Mouse (Mus musculus) heart, embryonic 10.5 days (tissue): Measurements from ENCODE around the gene Aqp5. TPM values are rescaled to one million over a fixed set of nuclear protein-coding genes. Genes with fewer than 3 reads are reported as not detected.

Source experiments
- polyA plus RNA-seq: library from polyadenylated mRNA; unstranded; fragments of >200 nt; fragmentation: Nextera tagmentation; extraction: Ambion mirVana; gene quantifications from 2 replicates; pipeline ENCODE4 v1.2.1, GENCODE M21; 2016

The Aqp5 gene
- polyA plus RNA-seq, 1 experiment from 2014 or later, result 5.3 TPM

Other genes with a start within 250 kb of the Aqp5 start
- 14.3 and 17.5 TPM in 2 replicates for gene Fmnl3, start 220.3 kb upstream of the Aqp5 start, polyA plus RNA-seq
- gene Tmbim6, start 197.9 kb upstream of the Aqp5 start, polyA plus RNA-seq, result 295 and 308 TPM in 2 replicates
- gene Nckap5l, start 133.0 kb upstream of the Aqp5 start, polyA plus RNA-seq, result 10.7 and 12.8 TPM in 2 replicates
- 11.8 and 13.7 TPM in 2 replicates for gene Bcdin3d, start 116.1 kb upstream of the Aqp5 start, polyA plus RNA-seq
- 0.59 and 0.68 TPM in 2 replicates for gene Faim2, start 62.6 kb upstream of the Aqp5 start, polyA plus RNA-seq
- gene Aqp2, start 11.7 kb upstream of the Aqp5 start, polyA plus RNA-seq, result 0.15 TPM in 1 of 2 replicates, not detected in the other
- gene Aqp6, start 10.6 kb downstream of the Aqp5 start, polyA plus RNA-seq, result 0.06 TPM in 1 of 2 replicates, not detected in the other
- gene Racgap1, start 60.9 kb downstream of the Aqp5 start, polyA plus RNA-seq, result 138 TPM in 2 replicates
- gene Asic1, start 79.6 kb downstream of the Aqp5 start, polyA plus RNA-seq, result 3.2 and 5.2 TPM in 2 replicates
- gene Smarcd1, start 111.3 kb downstream of the Aqp5 start, polyA plus RNA-seq, result 31.1 and 45.5 TPM in 2 replicates
- not detected in 2 replicates for gene Gm17349, start 114.7 kb downstream of the Aqp5 start, polyA plus RNA-seq
- gene Gpd1, start 126.7 kb downstream of the Aqp5 start, polyA plus RNA-seq, result 0.74 and 0.87 TPM in 2 replicates
- gene Cox14, start 134.8 kb downstream of the Aqp5 start, polyA plus RNA-seq, result 164 and 187 TPM in 2 replicates
- 56.5 and 60.3 TPM in 2 replicates for gene Cers5, start 182.1 kb downstream of the Aqp5 start, polyA plus RNA-seq